Mouse (Mus musculus): ENCODE measurements around the gene Oxgr1. TPM values are rescaled to one million over a fixed set of nuclear protein-coding genes. Genes with fewer than 3 reads are reported as not detected.

Oxgr1 gene
- total and polyA plus RNA-seq, 3 experiments, result not detected

DNA sequence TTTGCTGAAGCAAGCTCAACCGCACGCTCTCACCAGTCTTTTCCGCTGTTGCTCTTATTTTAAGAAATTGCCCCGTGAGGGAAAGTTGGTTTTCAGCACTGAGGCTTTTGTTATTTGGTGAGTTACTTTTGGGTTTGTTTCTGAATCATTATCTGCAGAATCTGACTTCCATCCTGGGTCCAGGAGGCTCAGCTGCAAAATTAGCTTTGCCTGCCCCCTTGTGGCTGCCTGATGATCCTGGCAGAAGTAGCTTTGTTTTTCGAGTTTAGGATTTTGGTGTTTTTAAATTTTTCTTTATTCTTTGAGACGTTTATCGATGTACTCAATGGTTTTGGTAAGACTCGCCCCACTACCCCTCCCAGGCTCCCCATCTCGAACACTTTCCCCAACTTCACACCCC lies 18.9 kb upstream of the Oxgr1 start:
- H3K36me3 ChIP-seq (ENCODE audit: control insufficient read depth in 1 of 2, insufficient read depth in 2 of 2, low read length in 2 of 2), result no peaks in the 10 kb centered on the region
- no peaks in the 10 kb centered on the region for H3K79me2 ChIP-seq (ENCODE audit: control insufficient read depth, insufficient read depth, low read length, poor library complexity)
- peak; percentile 3 for DNase-seq (ENCODE audit: low read depth, low spot score)
- H3K4me1 ChIP-seq (ENCODE audit: control insufficient read depth in 1 of 2, insufficient read depth in 2 of 2, low read length in 2 of 2), result no peaks in the 10 kb centered on the region
- no peak overlapping the region for H3K27ac ChIP-seq (ENCODE audit: control insufficient read depth, low read depth, low read length)
- H3K27me3 ChIP-seq (ENCODE audit: control insufficient read depth in 1 of 2, insufficient read depth in 2 of 2, low read length in 2 of 2), result no peaks in the 10 kb centered on the region
- H3K9me3 ChIP-seq (replicated peaks; ENCODE audit: insufficient read depth, low read length), result no peaks in the 10 kb centered on the region
- H3K4me3 ChIP-seq (ENCODE audit: control insufficient read depth in 1 of 2, insufficient read depth in 1 of 2, low read depth in 2 of 2, low read length in 2 of 2), result no peak overlapping the region
- no peak overlapping the region for H3K9ac ChIP-seq (ENCODE audit: control insufficient read depth, low read depth, low read length, poor library complexity, severe bottlenecking)
- TF ChIP-seq ZC3H11A (IDR thresholded peaks at IDR 0.05; ENCODE audit: low read depth, low read length), result 0 out of 2 replicates have a peak, but pooled peaks have one; percentile 5
- peak; percentile 39 for TF ChIP-seq RAD21 (IDR thresholded peaks at IDR 0.05; ENCODE audit: low read depth, low read length)
- TF ChIP-seq NELFE (IDR thresholded peaks at IDR 0.05; ENCODE audit: low read depth, low read length), result no peak
- TF ChIP-seq CTCF (IDR thresholded peaks at IDR 0.05 in 2 of 3, conservative IDR thresholded peaks at IDR 0.05 in 1 of 3; ENCODE audit: control insufficient read depth in 1 of 3, insufficient read depth in 1 of 3, low read depth in 2 of 3, low read length in 3 of 3, poor library complexity in 1 of 3, severe bottlenecking in 1 of 3), result peak in 2 of 3 experiments; percentile 34 to 38; a peak in 3 of 6 replicates
- no peak for TF ChIP-seq MAX (IDR thresholded peaks at IDR 0.05; ENCODE audit: low read length)
- TF ChIP-seq MXI1 (IDR thresholded peaks at IDR 0.05; ENCODE audit: low read depth, low read length), result no peak
- peak; percentile 37 for TF ChIP-seq SMC3 (IDR thresholded peaks at IDR 0.05; ENCODE audit: low read depth, low read length)
- TF ChIP-seq CHD1 (IDR thresholded peaks at IDR 0.05; ENCODE audit: low read depth, low read length), result no peak
- no peak for TF ChIP-seq TBP (IDR thresholded peaks at IDR 0.05; ENCODE audit: low read depth, low read length)
- TF ChIP-seq ELF1 (IDR thresholded peaks at IDR 0.05; ENCODE audit: low read depth, low read length), result no peak
- no peak for TF ChIP-seq TCF12 (IDR thresholded peaks at IDR 0.05; ENCODE audit: low read depth, low read length)

DNA sequence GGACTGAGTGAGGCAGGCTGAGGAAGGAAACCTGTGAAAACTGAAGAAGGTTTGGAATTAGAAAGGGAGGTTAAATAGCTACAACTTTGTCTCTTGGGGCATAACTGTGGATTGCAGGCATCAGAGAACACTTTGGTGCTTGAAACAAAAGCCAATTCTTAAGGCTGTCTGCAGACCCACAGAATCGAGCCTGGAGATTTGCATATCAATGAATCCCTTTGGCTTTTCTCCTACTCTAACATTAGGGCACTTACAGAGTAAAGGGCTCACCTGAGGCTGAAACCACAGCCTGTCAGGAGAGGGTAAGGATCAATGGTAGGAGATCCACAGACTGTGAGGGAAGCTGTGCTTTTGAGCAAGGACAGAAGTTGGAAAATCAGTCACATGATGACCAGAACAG lies 8.8 kb downstream of the Oxgr1 start:
- Histone ChIP-seq H3K9ac (ENCODE audit: control insufficient read depth, low read depth, low read length, poor library complexity, severe bottlenecking) (no peak overlapping the region), H3K79me2 (ENCODE audit: control insufficient read depth, insufficient read depth, low read length, poor library complexity) (no peaks in the 10 kb centered on the region), H3K27me3 (ENCODE audit: control insufficient read depth in 1 of 2, insufficient read depth in 2 of 2, low read length in 2 of 2) (no peaks in the 10 kb centered on the region), H3K9me3 (replicated peaks; ENCODE audit: insufficient read depth, low read length) (no peaks in the 10 kb centered on the region), H3K27ac (ENCODE audit: control insufficient read depth, low read depth, low read length) (no peak overlapping the region), H3K4me3 (ENCODE audit: control insufficient read depth in 1 of 2, insufficient read depth in 1 of 2, low read depth in 2 of 2, low read length in 2 of 2) (no peak overlapping the region), H3K36me3 (ENCODE audit: control insufficient read depth in 1 of 2, insufficient read depth in 2 of 2, low read length in 2 of 2) (no peaks in the 10 kb centered on the region), H3K4me1 (ENCODE audit: control insufficient read depth in 1 of 2, insufficient read depth in 2 of 2, low read length in 2 of 2) (no peaks in the 10 kb centered on the region)
- TF ChIP-seq SIN3A (IDR thresholded peaks at IDR 0.05; ENCODE audit: low read length) (no peak), KAT2A (conservative IDR thresholded peaks at IDR 0.05; ENCODE audit: low read depth, low read length) (no peak)
- DNase-seq (ENCODE audit: low read depth, low spot score), result no peak

DNA sequence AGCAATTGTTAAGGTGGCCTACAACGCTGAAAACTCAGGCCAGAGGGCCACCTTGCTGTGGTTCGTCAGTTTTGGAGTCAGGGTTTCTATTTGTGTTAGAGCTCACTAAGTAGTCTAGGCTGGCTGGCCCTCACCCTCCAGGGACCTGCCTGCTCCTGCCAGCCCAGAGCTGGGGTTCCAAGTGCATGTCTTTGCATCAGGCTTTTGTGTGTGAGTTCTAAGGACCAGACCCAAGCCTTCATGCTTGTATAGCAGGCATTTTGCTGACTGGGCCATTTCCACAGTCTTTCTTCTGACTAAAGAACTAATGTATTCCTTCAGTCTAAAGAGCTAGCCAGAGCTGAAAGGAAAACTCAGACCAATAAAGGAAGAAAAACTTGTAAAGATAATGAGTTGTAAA lies 22.3 kb downstream of the Oxgr1 start:
- DNase-seq (ENCODE audit: low read depth, low spot score), result no peak
- Histone ChIP-seq H3K9me3 (replicated peaks; ENCODE audit: insufficient read depth, low read length) (no peaks in the 10 kb centered on the region), H3K36me3 (ENCODE audit: control insufficient read depth in 1 of 2, insufficient read depth in 2 of 2, low read length in 2 of 2) (no peaks in the 10 kb centered on the region), H3K4me3 (ENCODE audit: control insufficient read depth in 1 of 2, insufficient read depth in 1 of 2, low read depth in 2 of 2, low read length in 2 of 2) (no peak overlapping the region), H3K27ac (ENCODE audit: control insufficient read depth, low read depth, low read length) (no peak overlapping the region), H3K27me3 (ENCODE audit: control insufficient read depth in 1 of 2, insufficient read depth in 2 of 2, low read length in 2 of 2) (no peaks in the 10 kb centered on the region), H3K9ac (ENCODE audit: control insufficient read depth, low read depth, low read length, poor library complexity, severe bottlenecking) (no peak overlapping the region), H3K4me1 (ENCODE audit: control insufficient read depth in 1 of 2, insufficient read depth in 2 of 2, low read length in 2 of 2) (no peaks in the 10 kb centered on the region), H3K79me2 (ENCODE audit: control insufficient read depth, insufficient read depth, low read length, poor library complexity) (no peaks in the 10 kb centered on the region)
- TF ChIP-seq NRF1 (IDR thresholded peaks at IDR 0.05; ENCODE audit: insufficient read depth, low read depth, low read length, poor library complexity, severe bottlenecking) (no peak), SIN3A (IDR thresholded peaks at IDR 0.05; ENCODE audit: low read length) (no peak), BHLHE40 (IDR thresholded peaks at IDR 0.05; ENCODE audit: borderline replicate concordance, low read depth, low read length) (no peak), ELF1 (IDR thresholded peaks at IDR 0.05; ENCODE audit: low read depth, low read length) (no peak), POLR2AphosphoS5 (IDR thresholded peaks at IDR 0.05; ENCODE audit: borderline replicate concordance, low read depth, low read length) (no peak), MAX (IDR thresholded peaks at IDR 0.05; ENCODE audit: low read length) (no peak), SMC3 (IDR thresholded peaks at IDR 0.05; ENCODE audit: low read depth, low read length) (no peak), EP300 (IDR thresholded peaks at IDR 0.05; ENCODE audit: low read depth in 1 of 2, low read length in 2 of 2) (no peak), USF1 (IDR thresholded peaks at IDR 0.05; ENCODE audit: low read depth, low read length) (no peak), KAT2A (conservative IDR thresholded peaks at IDR 0.05; ENCODE audit: low read depth, low read length) (no peak), HCFC1 (IDR thresholded peaks at IDR 0.05; ENCODE audit: low read depth, low read length) (no peak)

Measured in MEL (cell line).